Mouse (Mus musculus) layer of hippocampus, adult 2 months (tissue): ENCODE results near the gene Sult3a2. TPM values are rescaled to one million over a fixed set of nuclear protein-coding genes. Genes with fewer than 3 reads are reported as not detected.

Experiments
- DNase-seq, 2 experiments: peaks; one replicate each; pipeline ENCODE4 v3.0.0; 2022; ENCODE audit warnings: low spot score in 2 of 2
- H3K27ac ChIP-seq: fragments of 200-600 bp; 2 replicates; pipeline ENCODE4 v1.8.1; 2022
- H3K4me3 ChIP-seq: fragments of 200-600 bp; 2 replicates; pipeline ENCODE4 v1.8.1; 2022; ENCODE audit warnings: mild to moderate bottlenecking
- CTCF ChIP-seq: fragments of 200-600 bp; conservative IDR thresholded peaks from 2 replicates; pipeline ENCODE4 v1.8.1; 2022; ENCODE audit warnings: antibody characterized with exemption, mild to moderate bottlenecking, moderate library complexity
- total RNA-seq, 2 experiments: library from RNA; stranded (reverse); gene quantifications; 2 replicates each; pipeline ENCODE4 v1.2.3; 2021

Gene Sult3a2
- total RNA-seq, 2 experiments from 2014 or later, result 1.3 to 1.6 TPM

GRCm38 (mm10) chr10:33721827-33722438 is 64.6 kb downstream of the Sult3a2 start:
- DNase-seq, result no peak
- Histone ChIP-seq H3K4me3 (no peak overlapping the region), H3K27ac (no peak overlapping the region)
- TF ChIP-seq CTCF, result no peak

Other genes starting within 250 kb of the Sult3a2 start
- gene Clvs2, start 161.9 kb downstream of the Sult3a2 start, total RNA-seq, result 100 to 1,000 TPM in 1 of 2 experiments, 10 to 100 TPM in 1; 96.7 to 102 TPM
- gene Sult3a1, start 71.0 kb upstream of the Sult3a2 start, total RNA-seq, result not detected
- gene Rsph4a, start 118.4 kb upstream of the Sult3a2 start, total RNA-seq, result 1 to 10 TPM; 5.6 to 5.8 TPM
- 10 to 100 TPM; 17.1 to 19.5 TPM for gene Zup1, start 164.6 kb upstream of the Sult3a2 start, total RNA-seq
- gene Rwdd1, start 232.9 kb upstream of the Sult3a2 start, total RNA-seq, result 100 to 1,000 TPM in 1 of 2 experiments, 10 to 100 TPM in 1; 94.7 to 112 TPM